9 mouse cellular contexts compared by ENCODE assay signal in genomic region chr10:58652418-58653394, GRCm38 (mm10). TPM values are rescaled to one million over a fixed set of nuclear protein-coding genes. Genes with fewer than 3 reads are reported as not detected.
DNase-seq lines count a peak whose midpoint lies in the region; ATAC-seq and TF ChIP-seq lines count a peak whose summit lies in the region.
"Had no signal": no experiment of that assay in that cellular context is flagged by ENCODE, and none has a peak within 500 bp of the region (broad histone marks: within the 10 kb centered on the region; RNA-seq: fewer than 3 reads in every experiment).

No protein-coding gene starts in this region.

- H3K9me3 ChIP-seq in midbrain, embryonic 10.5 days (replicated peaks) = peaks cover 3% of the 10 kb centered on the region; the same call in 1 of the 2 replicates
- H3K9me3 ChIP-seq in midbrain, postnatal 0 days (ENCODE audit: low read length) = no peaks in the 10 kb centered on the region
- H3K9me3 ChIP-seq in heart, embryonic 15.5 days (replicated peaks) = no peaks in the 10 kb centered on the region
- H3K9me3 ChIP-seq in limb, embryonic 12.5 days = peaks cover 4% of the 10 kb centered on the region; the same call in 1 of the 2 replicates
- H3K9me3 ChIP-seq: liver, embryonic 15.5 days had no signal

- DNase-seq in midbrain, embryonic 10.5 days (ENCODE audit: low spot score) = peak; percentile 38
- no peak for DNase-seq in midbrain, postnatal 0 days (ENCODE audit: low spot score)
- no peak for DNase-seq in cerebellum, adult 11-12 months
- DNase-seq in retina, embryonic 14.5 days (ENCODE audit: low spot score) = no peak
- DNase-seq in urinary bladder, postnatal 4 days (ENCODE audit: low spot score in 2 of 2) = no peak

- H3K9ac ChIP-seq in midbrain, postnatal 0 days (replicated peaks; ENCODE audit: low read length, poor library complexity, severe bottlenecking) = no peak overlapping the region
- no peak overlapping the region for H3K9ac ChIP-seq in heart, embryonic 15.5 days
- H3K9ac ChIP-seq in limb, embryonic 12.5 days (replicated peaks) = 0 out of 2 replicates have a peak overlapping the region, but pooled peaks have one; percentile 14
- H3K9ac ChIP-seq: liver, embryonic 15.5 days had no signal

- no peaks in the 10 kb centered on the region for H3K36me3 ChIP-seq in midbrain, embryonic 10.5 days
- H3K36me3 ChIP-seq in midbrain, postnatal 0 days (ENCODE audit: insufficient read depth, low read length) = no peaks in the 10 kb centered on the region
- H3K36me3 ChIP-seq in heart, embryonic 15.5 days = no peaks in the 10 kb centered on the region
- H3K36me3 ChIP-seq in limb, embryonic 12.5 days = no peaks in the 10 kb centered on the region
- H3K36me3 ChIP-seq: liver, embryonic 15.5 days had no signal

- H3K4me1 ChIP-seq in midbrain, embryonic 10.5 days = peaks cover 31% of the 10 kb centered on the region
- peaks cover 2% of the 10 kb centered on the region; the same call in 1 of the 2 replicates for H3K4me1 ChIP-seq in midbrain, postnatal 0 days (ENCODE audit: insufficient read depth, low read length)
- H3K4me1 ChIP-seq in heart, embryonic 15.5 days (replicated peaks) = peaks cover 22% of the 10 kb centered on the region
- peaks cover 21% of the 10 kb centered on the region for H3K4me1 ChIP-seq in limb, embryonic 12.5 days (replicated peaks)
- H3K4me1 ChIP-seq: liver, embryonic 15.5 days had no signal

- peak overlapping the region; percentile 35 for H3K4me3 ChIP-seq in midbrain, embryonic 10.5 days
- no peak overlapping the region for H3K4me3 ChIP-seq in midbrain, postnatal 0 days (ENCODE audit: low read depth, low read length)
- H3K4me3 ChIP-seq in heart, embryonic 15.5 days = no peak overlapping the region
- 0 out of 2 replicates have a peak overlapping the region, but pooled peaks have one; percentile 12 for H3K4me3 ChIP-seq in limb, embryonic 12.5 days (replicated peaks)
- H3K4me3 ChIP-seq: liver, embryonic 15.5 days had no signal

- peak overlapping the region; percentile 80 for H3K27ac ChIP-seq in midbrain, embryonic 10.5 days (replicated peaks)
- H3K27ac ChIP-seq in midbrain, postnatal 0 days (ENCODE audit: low read depth, low read length) = no peak overlapping the region
- H3K27ac ChIP-seq in heart, embryonic 15.5 days = peak overlapping the region; percentile 22; the same call in 1 of the 2 replicates
- peak overlapping the region; percentile 47; the same call in 1 of the 2 replicates for H3K27ac ChIP-seq in limb, embryonic 12.5 days
- H3K27ac ChIP-seq: liver, embryonic 15.5 days had no signal

- no peak for ATAC-seq in midbrain, postnatal 0 days (ENCODE audit: low FRiP score)
- peak; percentile 38; the same call in 1 of the 2 replicates for ATAC-seq in heart, embryonic 15.5 days (replicated peaks; ENCODE audit: insufficient number of reproducible peaks, insufficient read depth, low FRiP score, low read depth)
- 0 out of 2 replicates have a peak, but pooled peaks have one; percentile 45 for ATAC-seq in limb, embryonic 12.5 days (ENCODE audit: insufficient number of reproducible peaks, insufficient read depth, low FRiP score, low TSS enrichment, low read depth)
- no peak for ATAC-seq in erythroid progenitor cell, adult 5-6 weeks (replicated peaks; ENCODE audit: low FRiP score, poor library complexity, severe bottlenecking)

- H3K4me2 ChIP-seq in midbrain, postnatal 0 days (ENCODE audit: low read depth, low read length, poor library complexity, severe bottlenecking) = no peak overlapping the region
- peak overlapping the region; percentile 14; the same call in 1 of the 2 replicates for H3K4me2 ChIP-seq in heart, embryonic 15.5 days
- peak overlapping the region; percentile 57 for H3K4me2 ChIP-seq in limb, embryonic 12.5 days
- H3K4me2 ChIP-seq: liver, embryonic 15.5 days had no signal

- WGBS in midbrain, embryonic 10.5 days = 32% methylated on average over 10 of the region's 10 CpGs
- WGBS in midbrain, postnatal 0 days = 40% methylated on average over 10 of the region's 10 CpGs
- 26% methylated on average over 10 of the region's 10 CpGs for WGBS in heart, embryonic 15.5 days
- WGBS in limb, embryonic 12.5 days = 16% methylated on average over 10 of the region's 10 CpGs

- no peak for TF ChIP-seq CTCF in midbrain, postnatal 0 days (IDR thresholded peaks at IDR 0.05)

- peaks cover 10% of the 10 kb centered on the region for H3K27me3 ChIP-seq in midbrain, embryonic 10.5 days (ENCODE audit: low read depth, poor library complexity, severe bottlenecking)
- no peaks in the 10 kb centered on the region for H3K27me3 ChIP-seq in midbrain, postnatal 0 days (ENCODE audit: insufficient read depth, low read length)
- H3K27me3 ChIP-seq in heart, embryonic 15.5 days = no peaks in the 10 kb centered on the region
- no peaks in the 10 kb centered on the region for H3K27me3 ChIP-seq in limb, embryonic 12.5 days

RNA-seq across cellular contexts. Expression of gene Edar, which starts 22.7 kb away (rescaled TPM):
- polyA plus RNA-seq in midbrain, embryonic 10.5 days (2016; fragmentation: Nextera tagmentation; extraction: Ambion mirVana) = 0.67 and 0.73 TPM in 2 replicates
- total RNA-seq in midbrain, postnatal 0 days (2014; rRNA removed) = 0.33 and 0.85 TPM in 2 replicates
- polyA plus RNA-seq in midbrain, postnatal 0 days (2015; fragmentation: Nextera tagmentation; extraction: Ambion mirVana) = 0.13 and 0.16 TPM in 2 replicates
- polyA plus RNA-seq in heart, embryonic 15.5 days (2015; fragmentation: Nextera tagmentation; extraction: Ambion mirVana) = 0.09 and 0.37 TPM in 2 replicates
- 1.6 and 2.5 TPM in 2 replicates for polyA plus RNA-seq in limb, embryonic 12.5 days (2016; fragmentation: Nextera tagmentation; extraction: Ambion mirVana)
- total RNA-seq in erythroid progenitor cell, adult 5-6 weeks (2015; ENCODE audit: low replicate concordance) = not detected in 2 replicates
- not detected in 2 replicates for total RNA-seq in erythroid progenitor cell, adult 5-6 weeks (2017; ENCODE audit: low replicate concordance)
- polyA plus RNA-seq: liver, embryonic 15.5 days had no signal

Comparison
In these comparisons a context has a peak if more than half of its experiments do, and no peak if none do; other contexts are left out.
1. H3K4me3 ChIP-seq: peak in midbrain, embryonic 10.5 days (single experiment) and limb, embryonic 12.5 days (single experiment); none in midbrain, postnatal 0 days (single experiment) and heart, embryonic 15.5 days (single experiment).
2. ATAC-seq: peak in heart, embryonic 15.5 days (single experiment) and limb, embryonic 12.5 days (single experiment); none in midbrain, postnatal 0 days (single experiment) and erythroid progenitor cell, adult 5-6 weeks (single experiment).